Mouse (Mus musculus) hindbrain, embryonic 11.5 days (tissue): ENCODE results near the gene Slc7a6. TPM values are rescaled to one million over a fixed set of nuclear protein-coding genes. Genes with fewer than 3 reads are reported as not detected.
A peak's percentile ranks its signal among the peaks of the same experiment; 100 is the strongest.
"Not testable (repeated sequence)": the region's sequence is repeated elsewhere in the genome, so short reads cannot be mapped to it uniquely, and the experiment has no call there.

Experiments
- ATAC-seq: fragments of 200-750 bp; cut with Nextera tagmentation; 2 replicates; pipeline ENCODE4 v1.8.0; 2017; ENCODE audit warnings: mild to moderate bottlenecking, moderate TSS enrichment, moderate library complexity; ENCODE audit not compliant: low FRiP score
- DNase-seq: peaks from one replicate; pipeline ENCODE4 v3.0.0-alpha.2; 2015; ENCODE audit warnings: low spot score
- H3K27ac ChIP-seq: fragments of 300-500 bp; sonication (generic); 2 replicates; pipeline ENCODE4 v1.5.1; 2014; ENCODE audit warnings: mild to moderate bottlenecking, low read depth, low read length
- H3K27me3 ChIP-seq: fragments of 300-500 bp; sonication (generic); 2 replicates; pipeline ENCODE4 v1.6.1; 2014; ENCODE audit warnings: mild to moderate bottlenecking, low read length, moderate library complexity, mixed read lengths; ENCODE audit not compliant: control insufficient read depth, insufficient read depth
- H3K36me3 ChIP-seq: fragments of 300-500 bp; sonication (generic); 2 replicates; pipeline ENCODE4 v1.6.1; 2014; ENCODE audit warnings: mild to moderate bottlenecking, low read length, moderate library complexity, mixed read lengths; ENCODE audit not compliant: control insufficient read depth, insufficient read depth
- H3K4me1 ChIP-seq: fragments of 300-500 bp; sonication (generic); replicated peaks from 2 replicates; pipeline ENCODE4 v1.6.1; 2014; ENCODE audit warnings: low read length, mixed read lengths; ENCODE audit not compliant: control insufficient read depth, insufficient read depth
- H3K4me2 ChIP-seq: fragments of 300-500 bp; sonication (generic); replicated peaks from 2 replicates; pipeline ENCODE4 v1.6.1; 2014; ENCODE audit warnings: mild to moderate bottlenecking, low read depth, low read length
- H3K4me3 ChIP-seq: fragments of 300-500 bp; sonication (generic); 2 replicates; pipeline ENCODE4 v1.5.1; 2014; ENCODE audit warnings: low read depth, low read length
- H3K9ac ChIP-seq: fragments of 300-500 bp; sonication (generic); 2 replicates; pipeline ENCODE4 v1.6.1; 2014; ENCODE audit warnings: low read depth, low read length
- H3K9me3 ChIP-seq: fragments of 300-500 bp; sonication (generic); 2 replicates; pipeline ENCODE4 v1.6.1; 2016; ENCODE audit warnings: low read length; ENCODE audit not compliant: control insufficient read depth
- WGBS: fragments of 180-500 bp; shearing (Covaris S2); extraction: QIAGEN DNeasy Blood & Tissue Kit; methylation state at CpG from one replicate; pipeline ENCODE4 v1.1.7; 2014; 5-methylcytosine and 5-hydroxymethylcytosine counted together
- polyA plus RNA-seq: library from polyadenylated mRNA; unstranded; fragments of >200 nt; fragmentation: Nextera tagmentation; extraction: Ambion mirVana; gene quantifications from 2 replicates; pipeline ENCODE4 v1.2.1, GENCODE M21; 2014

The Slc7a6 gene
- polyA plus RNA-seq, 1 experiment from 2014 or later: 84.4 TPM

DNA sequence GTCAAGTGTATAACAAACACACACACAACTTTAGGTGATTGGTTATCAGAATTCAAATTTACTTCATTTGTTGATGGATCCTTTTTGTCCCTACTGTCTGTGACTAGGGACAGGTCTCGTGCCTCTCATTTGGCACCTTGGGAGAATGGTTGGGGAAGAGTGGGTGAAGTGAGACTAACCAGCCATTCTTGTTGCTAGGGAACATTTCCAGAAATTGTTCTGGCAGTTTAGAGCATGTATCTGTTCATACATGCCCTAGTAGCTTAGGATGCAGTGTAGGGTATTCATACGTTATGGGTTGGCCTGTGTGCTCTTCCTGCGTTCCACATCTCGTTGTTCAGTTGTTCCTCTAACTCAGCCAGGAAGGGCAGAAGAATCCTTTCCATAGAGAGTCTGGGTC, 20.5 kb downstream of the Slc7a6 start:
- ATAC-seq (no peak), DNase-seq (no peak)
- Histone ChIP-seq H3K36me3 (no peaks in the 10 kb centered on the region), H3K9ac (no peak overlapping the region), H3K27me3 (no peaks in the 10 kb centered on the region), H3K9me3 (no peaks in the 10 kb centered on the region), H3K4me2 (no peak overlapping the region), H3K27ac (no peak overlapping the region), H3K4me3 (no peak overlapping the region), H3K4me1 (no peaks in the 10 kb centered on the region)
- 90% methylated on average over 4 of the region's 4 CpGs for WGBS

DNA sequence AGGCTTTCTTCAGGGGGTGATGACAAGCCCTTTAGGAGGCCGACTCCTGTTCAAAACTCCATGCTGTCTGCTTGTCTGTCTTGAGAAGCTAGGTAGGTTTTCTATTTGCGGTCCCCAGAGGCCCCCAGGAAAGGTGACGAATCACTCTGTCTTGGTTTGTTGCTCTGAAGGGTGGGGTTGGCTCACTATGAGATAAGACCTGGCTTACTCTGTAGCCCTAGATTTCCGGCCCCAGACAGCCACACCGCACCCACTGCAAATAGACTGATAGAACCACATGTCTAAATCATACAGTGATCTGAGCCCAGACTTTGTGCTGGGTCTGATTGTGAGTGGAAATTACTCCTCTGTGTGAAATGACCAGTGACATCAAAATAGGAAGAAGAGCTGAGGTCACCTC, 23.0 kb downstream of the Slc7a6 start:
- no peaks in the 10 kb centered on the region for H3K4me1 ChIP-seq
- DNase-seq (no peak), ATAC-seq (no peak)
- H3K4me2 ChIP-seq: no peak overlapping the region
- no peaks in the 10 kb centered on the region for H3K27me3 ChIP-seq
- no peak overlapping the region for H3K9ac ChIP-seq
- no peak overlapping the region for H3K4me3 ChIP-seq
- no peak overlapping the region for H3K27ac ChIP-seq
- no peaks in the 10 kb centered on the region for H3K9me3 ChIP-seq
- WGBS: 92% methylated on average over 5 of the region's 5 CpGs
- H3K36me3 ChIP-seq: 0 out of 2 replicates have a peak, but pooled peaks cover 3% of the 10 kb centered on the region

DNA sequence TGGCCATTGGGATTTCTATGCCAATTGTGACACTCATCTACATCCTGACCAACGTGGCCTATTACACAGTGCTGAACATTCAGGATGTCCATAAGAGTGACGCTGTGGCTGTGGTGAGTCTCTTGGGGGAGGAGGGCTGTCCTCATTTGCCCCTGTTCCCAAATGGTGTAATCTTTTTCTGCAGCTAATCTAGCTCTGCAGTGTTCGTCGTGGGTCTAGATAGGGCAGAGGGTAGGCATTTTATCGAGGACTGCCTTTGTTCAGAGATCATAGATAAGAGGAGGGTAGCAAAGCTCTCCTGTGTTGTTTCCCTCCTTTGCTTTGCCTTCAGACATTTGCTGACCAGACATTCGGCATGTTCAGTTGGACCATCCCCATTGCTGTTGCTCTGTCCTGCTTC, 24.5 kb downstream of the Slc7a6 start:
- H3K27me3 ChIP-seq: no peaks in the 10 kb centered on the region
- ATAC-seq (no peak), DNase-seq (no peak)
- H3K36me3 ChIP-seq: peaks cover 3% of the 10 kb centered on the region; the same call in 1 of the 2 replicates
- WGBS: 90% methylated on average over 6 of the region's 6 CpGs
- H3K4me2 ChIP-seq: no peak overlapping the region
- no peaks in the 10 kb centered on the region for H3K9me3 ChIP-seq
- H3K27ac ChIP-seq: no peak overlapping the region
- no peaks in the 10 kb centered on the region for H3K4me1 ChIP-seq
- no peak overlapping the region for H3K4me3 ChIP-seq
- H3K9ac ChIP-seq: no peak overlapping the region

GRCm38 (mm10) chr8:106194062-106194461, 25.4 kb downstream of the Slc7a6 start:
- no peak overlapping the region for H3K9ac ChIP-seq
- ATAC-seq (no peak), DNase-seq (no peak)
- no peak overlapping the region for H3K4me2 ChIP-seq
- H3K9me3 ChIP-seq: no peaks in the 10 kb centered on the region
- H3K27me3 ChIP-seq: no peaks in the 10 kb centered on the region
- 91% methylated on average over 5 of the region's 5 CpGs for WGBS
- H3K27ac ChIP-seq: no peak overlapping the region
- no peaks in the 10 kb centered on the region for H3K4me1 ChIP-seq
- H3K36me3 ChIP-seq: peaks cover 3% of the 10 kb centered on the region; the same call in 1 of the 2 replicates
- H3K4me3 ChIP-seq: no peak overlapping the region

- Histone ChIP-seq H3K36me3 (peaks cover 8% of the 10 kb centered on the region; the same call in 1 of the 2 replicates), H3K4me2 (no peak overlapping the region), H3K27me3 (no peaks in the 10 kb centered on the region), H3K4me1 (no peaks in the 10 kb centered on the region), H3K9ac (no peak overlapping the region), H3K27ac (no peak overlapping the region), H3K9me3 (no peaks in the 10 kb centered on the region), H3K4me3 (no peak overlapping the region)
- DNase-seq: peak; percentile 49
- 34% methylated on average over 1 of the region's 1 CpGs for WGBS
- ATAC-seq: no peak
Measured at GRCm38 (mm10) chr8:106198741-106199140, 30.1 kb downstream of the Slc7a6 start.

DNA sequence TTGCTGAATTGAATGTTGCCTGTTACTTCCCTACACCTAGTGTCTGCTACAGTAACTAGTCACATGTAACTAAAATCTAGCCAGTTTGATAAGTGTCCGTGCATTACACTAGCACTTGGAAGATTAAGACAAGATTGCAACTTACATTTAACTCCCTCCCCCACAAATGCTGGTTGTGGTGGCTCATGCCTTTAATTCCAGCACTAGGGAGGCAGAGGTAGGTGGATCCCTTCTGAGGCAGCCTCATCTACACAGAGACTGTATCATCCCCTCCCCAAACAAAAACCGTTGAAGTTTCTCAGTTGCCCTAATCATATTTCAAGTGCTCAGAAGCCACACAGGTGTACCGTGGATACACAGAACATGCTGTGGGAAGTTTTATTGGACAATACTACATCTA, 30.9 kb downstream of the Slc7a6 start:
- H3K9me3 ChIP-seq, H3K27me3 ChIP-seq, H3K4me2 ChIP-seq, DNase-seq, H3K4me1 ChIP-seq, H3K4me3 ChIP-seq, H3K9ac ChIP-seq, ATAC-seq, H3K27ac ChIP-seq: not testable (repeated sequence)
- 91% methylated on average over 3 of the region's 3 CpGs for WGBS
- peaks cover 11% of the 10 kb centered on the region; the same call in 1 of the 2 replicates for H3K36me3 ChIP-seq

GRCm38 (mm10) chr8:106210035-106210731, 41.5 kb downstream of the Slc7a6 start:
- Histone ChIP-seq H3K4me1 (0 out of 2 replicates have a peak, but pooled peaks cover 2% of the 10 kb centered on the region), H3K4me2 (peak overlapping the region; percentile 71), H3K36me3 (0 out of 2 replicates have a peak, but pooled peaks cover under 1% of the 10 kb centered on the region), H3K27me3 (no peaks in the 10 kb centered on the region), H3K4me3 (peak overlapping the region; percentile 89), H3K9me3 (no peaks in the 10 kb centered on the region), H3K27ac (peak overlapping the region; percentile 90), H3K9ac (peak overlapping the region; percentile 92)
- ATAC-seq: peak; percentile 69
- WGBS: 2% methylated on average over 35 of the region's 35 CpGs
- DNase-seq: no peak

GRCm38 (mm10) chr8:106210821-106211345, 42.2 kb downstream of the Slc7a6 start, which contains the start of the genes Slc7a6os and Prmt7:
Gene Slc7a6os (minus strand): TSS chr8:106210935.
Gene Prmt7 (plus strand): TSS chr8:106210936.
- ATAC-seq (peak; percentile 98), DNase-seq (peak; percentile 95)
- 0% methylated on average over 52 of the region's 52 CpGs for WGBS
- peak within 1 kb of the TSS; percentile 90 for H3K27ac ChIP-seq
- peak within 1 kb of the TSS; percentile 89 for H3K4me3 ChIP-seq
- peak within 1 kb of the TSS; percentile 71 for H3K4me2 ChIP-seq
- no peaks in the 10 kb centered on the region for H3K27me3 ChIP-seq
- peak within 1 kb of the TSS; percentile 92 for H3K9ac ChIP-seq
- H3K4me1 ChIP-seq: 0 out of 2 replicates have a peak, but pooled peaks cover 2% of the 10 kb centered on the region
- H3K36me3 ChIP-seq: 0 out of 2 replicates have a peak, but pooled peaks cover 3% of the 10 kb centered on the region
- no peaks in the 10 kb centered on the region for H3K9me3 ChIP-seq
